Mouse (Mus musculus) telencephalon, adult 2 months (tissue): ENCODE results near the gene Gm7168.
"Not testable (repeated sequence)": the region's sequence is repeated elsewhere in the genome, so short reads cannot be mapped to it uniquely, and the experiment has no call there.

ENCODE experiments used
- DNase-seq: peaks from one replicate; pipeline ENCODE4 v3.0.0-alpha.2; 2011; ENCODE audit warnings: low read depth, low spot score

Gm7168 gene

DNA sequence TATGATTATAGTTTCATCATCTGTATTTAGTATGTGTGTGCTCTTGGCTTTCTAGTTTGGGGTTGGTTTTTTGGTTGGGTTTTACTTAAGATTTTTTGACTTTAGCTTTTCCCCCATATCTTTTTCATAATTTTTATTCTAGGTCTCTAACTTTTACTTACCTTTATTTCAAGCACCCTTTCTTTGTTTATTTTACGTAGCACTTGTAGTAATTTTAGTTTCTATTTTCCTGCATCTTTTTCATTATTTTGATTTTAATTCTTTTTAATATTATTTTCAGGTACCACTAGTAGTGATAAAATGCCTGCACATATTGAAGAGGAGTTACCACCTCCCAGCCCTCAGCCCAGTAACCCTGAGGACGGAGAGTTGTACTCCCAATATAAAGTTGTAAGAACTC, at the start of gene Gm7168:
Gene Gm7168, plus strand, starts transcription at position 301 of the 400 bp plus-strand sequence.
- DNase-seq: not testable (repeated sequence)

DNA sequence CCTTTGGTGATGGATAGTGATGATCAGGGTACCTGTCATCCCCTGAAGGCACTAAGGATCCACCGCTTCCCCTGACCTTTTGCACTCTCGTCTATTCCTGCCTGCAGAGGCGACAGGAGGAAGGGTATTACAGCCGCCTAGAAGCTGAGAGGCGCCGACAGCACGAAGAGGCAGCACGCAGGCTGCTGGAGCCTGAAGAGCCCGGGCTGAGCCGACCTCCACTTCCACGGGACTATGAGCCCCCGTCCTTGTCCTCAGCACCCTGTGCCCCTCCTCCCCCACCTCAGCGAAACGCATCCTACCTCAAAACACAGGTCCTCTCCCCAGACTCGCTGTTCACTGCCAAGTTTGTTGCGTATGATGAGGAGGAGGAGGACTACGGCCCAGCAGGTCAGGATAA, 49.3 kb upstream of the Gm7168 start:
- no peak for DNase-seq

DNA sequence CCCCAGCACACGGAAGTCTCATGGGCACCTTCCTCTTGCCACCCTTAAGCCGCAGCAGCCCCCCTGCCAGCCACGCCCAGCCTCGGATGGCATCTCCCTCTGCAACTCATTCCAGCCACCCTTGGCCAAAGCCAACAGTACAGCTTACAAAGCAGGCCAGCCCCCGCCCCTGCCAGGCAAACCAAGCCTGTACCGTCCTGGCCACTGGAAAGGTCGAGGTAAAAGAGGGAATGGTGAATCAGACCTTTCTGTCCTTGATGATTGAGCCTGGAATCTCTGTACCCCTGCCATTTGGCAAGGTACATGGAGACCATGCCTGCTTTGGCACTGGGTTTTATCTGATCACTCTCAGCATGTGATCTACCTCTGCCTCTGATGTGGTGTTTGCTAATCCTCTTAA, 48.9 kb upstream of the Gm7168 start:
- DNase-seq: no peak

- no peak for DNase-seq
Observed at GRCm38 (mm10) chr17:13903793-13904192, 44.4 kb upstream of the Gm7168 start.

GRCm38 (mm10) chr17:13907082-13907481, 41.1 kb upstream of the Gm7168 start:
- DNase-seq: no peak

DNA sequence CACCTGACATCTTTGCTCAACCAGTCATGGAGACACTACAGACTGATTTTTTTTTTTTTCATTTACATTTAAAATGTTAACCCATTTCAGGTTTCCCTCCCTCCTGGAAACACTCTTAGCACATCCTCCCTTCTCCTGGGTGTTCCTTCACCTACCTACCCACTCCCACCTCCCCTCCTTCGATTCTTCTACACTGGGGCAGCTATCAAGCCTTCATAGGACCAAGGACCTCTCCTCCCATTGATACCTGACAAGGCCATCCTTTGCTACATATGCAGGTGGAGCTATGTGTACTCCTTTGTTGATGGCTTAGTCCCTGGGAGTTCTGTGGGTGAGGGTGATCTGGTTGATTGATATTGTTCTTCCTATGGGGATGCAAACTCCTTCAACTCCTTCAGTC, 40.5 kb upstream of the Gm7168 start:
- DNase-seq: no peak

GRCm38 (mm10) chr17:13913951-13914350, 34.2 kb upstream of the Gm7168 start:
- no peak for DNase-seq

- no peak for DNase-seq
Observed at GRCm38 (mm10) chr17:13914531-13914930, 33.6 kb upstream of the Gm7168 start.

DNA sequence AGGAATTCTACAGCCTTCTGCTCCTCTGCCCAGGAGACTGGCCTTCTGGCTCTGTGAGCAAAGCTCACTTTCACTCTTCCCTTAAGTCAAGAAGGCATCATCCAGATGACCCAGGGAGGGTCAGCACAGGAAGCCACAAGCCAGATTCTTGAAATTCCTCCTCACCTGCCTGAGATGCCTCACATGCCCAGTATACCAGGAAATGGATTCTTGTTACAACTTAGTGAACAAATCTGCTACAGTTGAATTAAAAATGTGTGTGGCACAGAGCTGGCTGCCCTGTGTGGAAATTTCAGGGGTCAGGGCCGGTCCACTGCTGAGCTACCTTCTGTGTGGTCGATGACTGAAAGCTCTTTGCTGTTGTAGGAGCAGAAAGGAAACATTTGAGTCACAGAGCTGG, 27.4 kb upstream of the Gm7168 start:
- no peak for DNase-seq

DNA sequence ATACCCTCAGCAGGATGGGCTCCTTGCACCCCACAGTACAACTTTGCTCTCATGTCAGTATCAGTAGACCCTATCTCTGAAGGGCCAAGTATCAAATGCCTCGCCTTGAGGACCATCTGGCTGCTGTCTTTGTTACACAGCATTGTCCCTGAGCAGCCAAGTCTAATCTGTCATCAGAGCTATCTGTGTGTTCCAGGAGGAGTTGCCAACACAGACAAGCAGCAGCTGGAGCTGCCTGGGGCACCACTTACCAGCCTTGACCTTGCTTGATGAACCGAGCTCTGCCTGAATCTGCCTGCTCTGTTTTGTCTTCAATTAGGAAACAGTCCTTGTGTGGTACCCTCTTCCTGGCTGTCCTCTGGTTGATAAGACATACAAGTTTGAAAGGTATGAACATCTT, 24.8 kb upstream of the Gm7168 start:
- no peak for DNase-seq

DNA sequence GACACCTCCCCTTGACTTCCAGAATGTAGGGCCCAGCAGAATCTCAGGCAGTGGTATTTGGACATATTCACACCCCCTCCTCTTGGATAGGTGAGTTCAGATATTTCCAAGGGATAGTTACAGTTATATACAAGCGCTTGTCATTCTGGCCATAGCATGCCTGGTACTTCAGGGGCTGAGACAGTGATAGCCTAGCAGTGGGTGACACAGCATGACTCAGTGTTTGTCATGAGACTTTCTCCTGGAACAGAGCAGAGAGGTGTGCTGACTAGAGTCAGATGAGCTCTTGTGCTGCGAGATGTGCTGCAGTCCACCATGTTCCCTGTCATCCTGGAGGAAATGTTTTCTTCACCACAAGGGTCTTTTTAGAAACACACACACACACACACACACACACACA, 23.6 kb upstream of the Gm7168 start:
- DNase-seq: no peak

- no peak for DNase-seq
Observed at GRCm38 (mm10) chr17:13925931-13926330, 22.2 kb upstream of the Gm7168 start.

GRCm38 (mm10) chr17:13930421-13930820, 17.8 kb upstream of the Gm7168 start:
- no peak for DNase-seq

DNA sequence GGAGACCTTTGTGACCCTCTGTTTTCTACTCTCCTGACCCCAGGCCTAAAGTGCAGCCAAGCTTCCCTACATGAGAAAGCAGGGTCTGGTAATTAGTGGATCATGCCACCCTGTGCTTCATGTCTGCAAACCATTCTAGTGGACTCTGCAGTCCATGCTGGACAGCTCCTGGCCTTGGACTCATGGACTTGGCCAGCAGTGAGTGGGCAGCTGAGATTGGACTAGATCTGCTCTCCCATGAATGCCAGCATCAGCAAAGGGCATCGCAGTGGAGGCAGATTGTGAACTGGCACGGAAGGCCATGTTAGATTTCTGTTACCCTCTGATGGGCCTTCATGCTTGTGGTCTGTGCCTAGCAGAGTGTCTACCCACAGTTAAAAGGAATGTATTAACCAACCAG, 12.8 kb upstream of the Gm7168 start:
- DNase-seq: not testable (repeated sequence)

GRCm38 (mm10) chr17:13937787-13938186, 10.4 kb upstream of the Gm7168 start:
- no peak for DNase-seq

DNA sequence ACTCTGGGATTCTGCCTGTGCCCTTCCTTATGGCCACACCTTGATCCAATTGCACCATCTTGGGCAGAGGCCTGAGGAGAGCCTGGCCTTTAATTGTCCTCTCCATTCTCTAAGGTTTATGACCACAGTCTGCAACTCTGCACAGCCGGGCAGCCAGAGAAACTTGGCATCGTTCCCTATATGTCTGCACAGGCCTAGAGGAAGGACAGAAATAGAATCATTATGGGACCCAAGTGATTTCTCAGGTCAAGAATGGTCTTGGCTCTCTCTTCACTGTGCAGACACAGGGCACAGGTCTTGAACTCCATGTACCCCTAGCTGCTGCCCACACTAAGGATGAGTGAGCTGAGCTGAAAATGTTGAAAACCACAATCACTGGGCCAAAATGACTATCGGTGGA, 9.5 kb upstream of the Gm7168 start:
- DNase-seq: no peak

DNA sequence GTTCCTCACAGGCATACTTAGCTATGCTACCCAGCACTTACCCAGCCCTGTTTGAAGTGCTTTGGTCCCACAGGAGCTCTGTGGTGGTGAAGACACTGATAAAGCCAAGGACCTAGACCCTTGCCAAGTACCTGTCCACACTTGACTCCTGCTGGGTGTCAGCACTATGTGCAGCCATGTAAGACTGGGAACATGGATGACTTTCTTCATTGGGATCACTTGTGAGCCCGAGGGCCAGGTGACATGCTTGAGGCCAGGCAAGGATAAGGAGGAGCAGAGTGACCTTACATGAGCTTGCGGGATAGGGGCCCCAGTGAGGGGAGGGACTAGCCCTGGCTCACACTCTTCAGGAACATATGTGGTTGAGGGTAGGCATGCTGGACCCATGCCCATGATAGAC, 8.9 kb upstream of the Gm7168 start:
- not testable (repeated sequence) for DNase-seq

DNA sequence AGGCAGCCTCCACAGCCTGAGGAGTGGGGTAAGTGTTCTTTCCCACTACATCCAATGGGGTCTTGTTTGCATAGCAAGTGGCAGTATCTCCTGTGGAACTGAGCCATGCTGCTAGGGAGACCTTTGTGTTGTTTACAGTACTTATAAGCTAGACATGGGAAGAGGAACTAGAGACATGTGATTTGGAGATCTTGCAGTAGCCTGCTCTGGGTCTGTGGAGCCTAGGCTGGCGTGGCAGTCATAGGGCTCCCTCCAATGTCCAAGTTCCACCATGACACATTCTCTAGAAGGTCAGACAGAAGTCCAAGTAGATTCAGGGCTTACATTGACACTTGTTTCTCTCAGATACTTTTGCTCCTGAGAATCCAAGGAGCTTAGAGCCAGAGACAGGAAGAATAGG, 7.7 kb upstream of the Gm7168 start:
- no peak for DNase-seq

DNA sequence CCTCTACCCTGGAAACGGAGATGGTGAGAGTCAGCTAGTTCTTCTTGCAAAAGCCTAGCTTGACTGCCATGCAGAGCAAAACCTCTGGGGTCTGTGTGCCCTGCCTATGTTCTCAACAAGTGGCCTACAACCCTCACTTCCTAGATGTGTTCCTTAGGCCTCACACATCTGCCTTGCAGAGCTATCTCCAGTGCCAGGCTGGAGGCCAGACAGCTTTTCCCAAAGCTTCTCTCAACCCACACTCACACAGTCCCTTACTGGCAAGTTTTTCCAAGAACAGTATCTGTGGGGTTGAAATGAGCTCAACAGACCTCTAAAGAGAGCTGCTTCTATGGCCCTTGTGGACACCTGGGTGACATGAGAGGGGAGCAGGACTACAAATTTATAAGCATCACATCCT, 3.4 kb downstream of the Gm7168 start:
- DNase-seq: not testable (repeated sequence)

GRCm38 (mm10) chr17:13958129-13958528, 10.0 kb downstream of the Gm7168 start:
- DNase-seq: not testable (repeated sequence)

GRCm38 (mm10) chr17:13962245-13962644, 14.1 kb downstream of the Gm7168 start:
- DNase-seq: not testable (repeated sequence)

DNA sequence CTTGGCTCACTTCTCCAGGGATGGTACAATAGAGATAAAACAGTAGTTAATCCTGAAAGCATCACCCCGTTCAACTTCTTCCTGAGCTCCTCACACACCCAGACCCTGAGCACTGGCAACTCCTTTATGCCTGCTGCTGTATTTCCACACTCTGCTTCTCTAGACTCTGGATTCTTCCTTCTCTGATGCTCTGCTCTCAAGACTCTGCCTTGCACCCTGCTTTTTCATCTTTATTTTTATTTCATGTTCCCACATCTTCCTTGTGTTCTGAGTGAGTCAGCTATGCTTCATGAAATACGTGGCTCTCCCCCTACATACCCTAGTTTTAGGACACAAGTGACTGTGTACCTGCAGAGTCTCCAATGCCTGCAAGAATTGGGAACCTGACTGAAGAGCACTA, 16.9 kb downstream of the Gm7168 start:
- DNase-seq: not testable (repeated sequence)

DNA sequence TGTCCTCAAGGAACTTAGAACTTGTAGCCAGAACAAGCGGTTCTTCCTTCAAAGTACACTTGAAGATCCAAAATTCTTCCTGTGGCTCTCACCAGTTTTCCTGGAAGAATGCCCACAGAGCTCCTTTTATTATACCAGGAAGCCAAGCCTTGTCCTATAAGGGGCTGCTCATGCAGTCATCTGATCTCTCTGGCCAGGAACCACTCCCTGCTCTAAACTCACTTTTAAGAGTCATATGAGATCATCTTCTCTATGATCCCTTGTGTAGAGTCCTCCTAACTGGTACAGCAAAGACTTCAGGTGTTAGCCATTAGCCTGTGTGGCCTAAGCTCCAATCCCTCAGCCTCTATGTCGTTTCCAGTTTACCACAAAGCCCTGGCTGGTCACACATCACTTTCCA, 21.7 kb downstream of the Gm7168 start:
- not testable (repeated sequence) for DNase-seq

DNA sequence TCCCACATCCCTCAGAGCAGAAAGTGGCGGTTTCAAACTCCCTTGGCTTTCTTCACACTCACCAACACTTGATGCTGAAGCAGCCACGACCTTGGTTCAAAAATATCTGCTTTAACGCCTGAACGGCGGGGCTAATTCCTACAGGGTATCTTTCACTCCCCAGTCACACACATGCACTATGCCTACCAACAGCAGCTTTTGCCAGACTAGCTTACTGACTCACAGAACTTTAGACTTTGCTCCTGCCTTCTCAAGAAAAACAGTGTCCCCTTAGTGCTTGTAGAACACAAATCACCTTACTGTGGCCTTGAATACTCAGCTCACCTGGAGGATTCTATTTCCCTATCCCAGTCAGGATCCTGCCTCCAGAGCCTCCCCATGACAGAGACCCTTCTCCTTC, 22.6 kb downstream of the Gm7168 start:
- DNase-seq: not testable (repeated sequence)

- DNase-seq: no peak
Observed at GRCm38 (mm10) chr17:13987690-13988089, 39.5 kb downstream of the Gm7168 start.
